Mouse (Mus musculus) megakaryocyte, embryonic 14.5 days (primary cell): ENCODE results near the gene Clip4. TPM values are rescaled to one million over a fixed set of nuclear protein-coding genes. Genes with fewer than 3 reads are reported as not detected.

ENCODE experiments used
- H3K27me3 ChIP-seq: replicated peaks from 2 replicates; pipeline ENCODE3; 2012; ENCODE audit warnings: inconsistent platforms
- H3K36me3 ChIP-seq: replicated peaks from 2 replicates; pipeline ENCODE3; 2012; ENCODE audit warnings: low read length, inconsistent platforms, mixed read lengths
- H3K4me1 ChIP-seq: 2 replicates; pipeline ENCODE4 v1.6.1; 2012; ENCODE audit warnings: inconsistent platforms
- H3K4me3 ChIP-seq: replicated peaks from 2 replicates; pipeline ENCODE3; 2012; ENCODE audit warnings: moderate library complexity, mild to moderate bottlenecking, inconsistent platforms
- H3K9me3 ChIP-seq: 2 replicates; pipeline ENCODE4 v1.6.1; 2012; ENCODE audit warnings: inconsistent platforms
- FLI1 ChIP-seq: IDR thresholded peaks from 2 replicates; pipeline ENCODE4 v1.6.1; 2012; ENCODE audit warnings: low read length, inconsistent platforms, mixed read lengths
- GATA1 ChIP-seq: IDR thresholded peaks from 3 replicates; pipeline ENCODE4 v1.6.1; 2012; ENCODE audit warnings: mixed read lengths, low read length, inconsistent platforms, borderline replicate concordance
- polyA plus RNA-seq: library from polyadenylated mRNA; stranded (reverse); fragments of >175 nt; gene quantifications from 2 replicates; pipeline ENCODE4 v1.2.3, GENCODE M21; 2012; ENCODE audit warnings: low replicate concordance; ENCODE audit not compliant: insufficient read depth

The Clip4 gene
- polyA plus RNA-seq, 1 experiment: not detected

DNA sequence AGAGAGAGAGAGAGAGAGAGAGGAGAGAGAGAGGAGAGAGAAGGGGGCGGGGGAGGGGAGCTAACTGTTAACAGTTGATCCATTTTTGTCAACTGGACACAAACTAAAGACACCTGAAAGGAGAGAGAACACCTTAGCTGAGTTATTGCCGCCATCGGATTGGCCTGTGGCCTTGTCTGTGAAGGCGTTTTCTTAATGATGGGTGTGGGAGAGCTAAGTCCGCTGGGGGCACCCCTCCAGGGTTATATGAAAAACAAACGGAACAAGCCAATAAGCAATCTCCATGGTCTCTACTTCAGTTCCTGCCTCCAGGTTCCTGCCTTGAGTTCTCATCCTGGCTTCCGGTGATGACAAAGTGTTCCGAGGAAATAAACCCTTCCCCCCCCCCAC, 102.0 kb downstream of the Clip4 start:
- Histone ChIP-seq H3K36me3 (no peaks in the 10 kb centered on the region), H3K4me1 (no peaks in the 10 kb centered on the region), H3K27me3 (peaks cover 19% of the 10 kb centered on the region), H3K9me3 (peaks cover 8% of the 10 kb centered on the region), H3K4me3 (no peak overlapping the region)
- TF ChIP-seq FLI1 (no peak), GATA1 (no peak)

- no peak for TF ChIP-seq GATA1
- TF ChIP-seq FLI1: no peak
Observed at GRCm38 (mm10) chr17:71870641-71871040, 102.4 kb downstream of the Clip4 start.

DNA sequence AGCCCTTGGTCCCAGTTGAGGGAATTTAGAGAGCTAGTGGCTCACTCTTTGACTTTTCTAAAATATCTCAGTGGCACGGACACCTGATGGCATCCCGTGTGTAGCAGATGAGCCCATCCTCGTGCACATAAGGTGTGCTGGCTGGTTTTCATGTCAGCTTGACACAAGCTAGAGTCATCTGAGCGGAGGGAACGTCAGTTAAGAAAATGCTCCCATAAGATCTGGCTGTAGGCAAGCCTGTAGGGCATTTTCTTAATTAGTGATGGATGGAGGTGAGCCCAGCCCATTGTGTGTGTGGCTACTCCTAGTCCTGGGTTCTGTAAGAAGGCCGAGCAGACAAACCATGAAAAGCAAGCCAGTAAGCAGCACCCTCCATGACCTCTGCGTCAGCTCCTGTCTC, 103.7 kb downstream of the Clip4 start:
- no peaks in the 10 kb centered on the region for H3K4me1 ChIP-seq
- H3K27me3 ChIP-seq: peaks cover 19% of the 10 kb centered on the region
- peaks cover 8% of the 10 kb centered on the region for H3K9me3 ChIP-seq
- TF ChIP-seq GATA1: no peak
- TF ChIP-seq FLI1: no peak
- no peak overlapping the region for H3K4me3 ChIP-seq
- no peaks in the 10 kb centered on the region for H3K36me3 ChIP-seq

More at GRCm38 (mm10) chr17:71870641-71871040, 102.4 kb downstream of the Clip4 start:
- Histone ChIP-seq H3K4me3 (no peak overlapping the region), H3K4me1 (no peaks in the 10 kb centered on the region), H3K36me3 (no peaks in the 10 kb centered on the region), H3K9me3 (peaks cover 8% of the 10 kb centered on the region), H3K27me3 (peaks cover 19% of the 10 kb centered on the region)

DNA sequence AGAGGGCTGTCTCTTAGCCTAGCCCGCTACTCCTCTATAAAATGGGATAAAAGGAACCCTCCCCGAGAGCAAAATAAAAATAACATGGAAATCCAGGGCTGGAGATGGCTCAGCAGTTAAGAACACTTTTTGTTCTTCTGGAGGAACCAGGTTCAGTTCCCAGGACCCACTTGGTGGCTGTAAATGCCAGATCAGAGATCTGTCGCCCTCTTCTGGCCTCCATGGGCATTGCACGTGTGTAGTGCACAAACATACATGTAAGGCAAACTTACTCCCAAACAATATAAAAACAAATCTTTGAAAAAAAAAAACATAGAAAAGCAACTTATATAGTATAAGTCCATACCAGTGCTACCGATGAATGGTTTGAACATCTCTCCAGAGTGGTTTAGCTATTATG, 104.7 kb downstream of the Clip4 start:
- Histone ChIP-seq H3K4me3 (no peak overlapping the region), H3K9me3 (peaks cover 8% of the 10 kb centered on the region)

GRCm38 (mm10) chr17:71874077-71874476, 105.8 kb downstream of the Clip4 start:
- Histone ChIP-seq H3K4me3 (no peak overlapping the region), H3K4me1 (no peaks in the 10 kb centered on the region), H3K36me3 (no peaks in the 10 kb centered on the region), H3K27me3 (peaks cover 13% of the 10 kb centered on the region), H3K9me3 (peaks cover 8% of the 10 kb centered on the region)
- TF ChIP-seq FLI1 (no peak), GATA1 (no peak)

More for the DNA sequence above, 104.7 kb downstream of the Clip4 start:
- Histone ChIP-seq H3K36me3 (no peaks in the 10 kb centered on the region), H3K27me3 (peaks cover 19% of the 10 kb centered on the region), H3K4me1 (no peaks in the 10 kb centered on the region)
- no peak for TF ChIP-seq FLI1
- no peak for TF ChIP-seq GATA1

DNA sequence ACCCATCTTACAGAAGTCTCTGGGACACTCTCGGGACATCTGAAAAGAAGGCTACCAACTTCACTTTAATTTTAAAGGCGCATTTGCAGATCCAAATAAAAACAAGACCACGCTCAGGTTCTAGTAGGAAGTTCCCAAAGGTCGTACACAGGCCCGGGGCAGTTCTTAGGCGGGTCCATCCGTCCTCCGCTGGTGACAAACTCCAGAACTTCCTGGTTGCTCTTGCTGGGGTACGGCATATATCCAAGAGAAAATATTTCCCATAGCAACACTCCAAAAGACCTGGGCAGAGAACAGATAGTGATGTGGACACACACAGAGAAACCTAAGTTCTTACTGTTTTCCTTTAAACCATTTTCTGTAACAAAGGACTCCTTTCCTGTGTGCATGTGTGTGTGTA, 106.5 kb downstream of the Clip4 start:
- Histone ChIP-seq H3K4me1 (no peaks in the 10 kb centered on the region), H3K9me3 (peaks cover 8% of the 10 kb centered on the region), H3K4me3 (no peak overlapping the region), H3K27me3 (peaks cover 6% of the 10 kb centered on the region), H3K36me3 (no peaks in the 10 kb centered on the region)
- TF ChIP-seq GATA1 (no peak), FLI1 (no peak)

DNA sequence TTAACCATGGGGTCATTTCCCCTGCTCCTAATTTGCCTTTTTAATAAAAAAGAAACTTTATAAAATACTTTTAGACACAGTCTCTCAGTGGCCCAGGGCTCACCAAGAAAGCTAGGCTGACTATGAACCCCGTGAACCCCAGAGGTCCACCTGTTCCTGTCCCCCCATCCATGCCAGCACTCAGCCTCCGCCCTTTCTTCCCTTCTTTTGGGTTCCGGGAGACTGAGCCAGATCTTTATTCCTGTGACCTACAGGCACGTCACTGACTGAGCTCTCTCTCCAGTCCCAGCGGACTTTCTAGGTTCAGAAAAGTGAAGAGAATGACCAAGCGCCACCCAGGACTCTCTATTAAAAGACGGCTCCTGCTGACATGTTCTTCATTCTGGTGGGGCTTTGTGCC, 107.2 kb downstream of the Clip4 start:
- peaks cover 3% of the 10 kb centered on the region for H3K27me3 ChIP-seq
- H3K4me3 ChIP-seq: no peak overlapping the region
- no peaks in the 10 kb centered on the region for H3K4me1 ChIP-seq
- no peak for TF ChIP-seq GATA1
- H3K36me3 ChIP-seq: no peaks in the 10 kb centered on the region
- H3K9me3 ChIP-seq: peaks cover 8% of the 10 kb centered on the region

- Histone ChIP-seq H3K4me1 (no peaks in the 10 kb centered on the region), H3K36me3 (no peaks in the 10 kb centered on the region), H3K9me3 (peaks cover 19% of the 10 kb centered on the region), H3K4me3 (no peak overlapping the region), H3K27me3 (no peaks in the 10 kb centered on the region)
- TF ChIP-seq FLI1: no peak
- TF ChIP-seq GATA1: no peak
Observed at GRCm38 (mm10) chr17:71881369-71881768, 113.1 kb downstream of the Clip4 start.

DNA sequence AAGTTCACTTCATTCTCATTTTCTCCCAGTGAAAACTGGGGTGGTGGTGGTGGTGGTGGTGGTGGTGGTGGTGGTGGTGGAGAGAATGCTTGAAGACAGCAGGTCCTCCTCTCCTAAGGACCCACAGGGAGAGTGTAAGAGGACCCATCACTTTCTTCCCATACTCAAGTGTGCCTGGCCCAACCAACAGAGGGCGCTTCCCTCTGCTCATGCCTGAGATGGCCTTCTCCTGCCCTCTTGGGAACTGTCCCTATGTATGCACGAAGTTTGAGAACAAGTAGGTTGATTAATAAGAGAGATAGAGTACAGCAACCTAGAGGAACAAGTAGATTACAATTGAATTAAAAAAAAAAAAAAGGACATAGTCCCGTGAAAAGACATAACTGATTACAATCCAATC, 140.8 kb downstream of the Clip4 start:
- no peaks in the 10 kb centered on the region for H3K4me1 ChIP-seq
- no peaks in the 10 kb centered on the region for H3K27me3 ChIP-seq
- H3K9me3 ChIP-seq: peaks cover 10% of the 10 kb centered on the region; the same call in 1 of the 2 replicates
- H3K36me3 ChIP-seq: no peaks in the 10 kb centered on the region
- TF ChIP-seq GATA1 (no peak), FLI1 (no peak)
- no peak overlapping the region for H3K4me3 ChIP-seq

DNA sequence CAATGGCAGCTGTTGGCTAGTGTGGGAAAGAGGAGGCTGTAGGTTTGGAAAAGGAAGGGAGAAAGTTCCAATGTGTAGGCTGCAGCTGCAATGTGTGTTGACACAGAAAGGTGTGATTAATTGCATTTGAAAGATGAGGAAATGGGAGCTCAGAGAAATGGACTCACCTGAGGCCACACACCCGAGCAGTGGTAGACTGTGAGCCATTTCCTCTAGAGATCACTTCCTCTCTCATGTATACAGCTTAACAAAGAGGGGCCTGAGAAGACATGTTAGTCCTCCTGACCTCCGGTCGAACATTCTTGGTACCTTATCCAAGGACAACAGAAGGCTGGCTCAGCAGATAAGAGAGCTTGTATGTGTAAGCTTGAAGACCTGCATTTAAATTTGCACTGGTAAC, 144.9 kb downstream of the Clip4 start:
- Histone ChIP-seq H3K36me3 (no peaks in the 10 kb centered on the region), H3K4me3 (no peak overlapping the region), H3K9me3 (peaks cover 17% of the 10 kb centered on the region), H3K4me1 (no peaks in the 10 kb centered on the region), H3K27me3 (no peaks in the 10 kb centered on the region)
- TF ChIP-seq FLI1 (no peak), GATA1 (no peak)

Other genes with a start within 250 kb of the Clip4 start
- gene Ndc80, start 241.6 kb upstream of the Clip4 start, polyA plus RNA-seq: 1.2 and 2.9 TPM in 2 replicates
- not detected in 2 replicates for gene Spdya, start 216.4 kb upstream of the Clip4 start, polyA plus RNA-seq
- gene Wdr43, start 152.6 kb upstream of the Clip4 start, polyA plus RNA-seq: 2.2 and 15.4 TPM in 2 replicates
- gene Togaram2, start 95.2 kb upstream of the Clip4 start, polyA plus RNA-seq: not detected in 2 replicates
- gene Pcare, start 15.6 kb upstream of the Clip4 start, polyA plus RNA-seq: not detected in 2 replicates